Mouse (Mus musculus) cortical plate, adult 2 months (tissue): ENCODE results near the gene Ndufaf8. TPM values are rescaled to one million over a fixed set of nuclear protein-coding genes. Genes with fewer than 3 reads are reported as not detected.

Experiments
- H3K27ac ChIP-seq: fragments of 200-500 bp; 2 replicates; pipeline ENCODE4 v1.5.1; 2012; ENCODE audit warnings: low read length, control low read depth, inconsistent platforms; ENCODE audit not compliant: insufficient read depth
- H3K4me1 ChIP-seq: fragments of 200-500 bp; 2 replicates; pipeline ENCODE4 v1.6.1; 2011; ENCODE audit warnings: low read length; ENCODE audit not compliant: control insufficient read depth, insufficient read depth
- H3K4me3 ChIP-seq: fragments of 200-500 bp; 2 replicates; pipeline ENCODE4 v1.5.1; 2011; ENCODE audit warnings: mild to moderate bottlenecking, low read length, control low read depth; ENCODE audit not compliant: insufficient read depth
- CTCF ChIP-seq: fragments of 200-500 bp; IDR thresholded peaks from 2 replicates; pipeline ENCODE4 v1.5.1; 2011; ENCODE audit warnings: mild to moderate bottlenecking, control low read depth, low read length; ENCODE audit not compliant: insufficient read depth; ENCODE audit errors: extremely low read depth
- POLR2A ChIP-seq: fragments of 200-500 bp; IDR thresholded peaks from 2 replicates; pipeline ENCODE4 v1.6.1; 2011; ENCODE audit warnings: mild to moderate bottlenecking, low read length, control low read depth; ENCODE audit not compliant: insufficient read depth; ENCODE audit errors: extremely low read depth
- polyA plus RNA-seq: library from polyadenylated mRNA; depleted of rRNA; stranded (reverse); fragments of >200 nt; gene quantifications from 2 replicates; pipeline ENCODE4 v1.2.3, GENCODE M21; 2012

Ndufaf8 gene
- polyA plus RNA-seq, 1 experiment = 52.8 TPM

- TF ChIP-seq POLR2A (no peak), CTCF (no peak)
- H3K27ac ChIP-seq = no peak overlapping the region
These were observed 11.0 kb downstream of the Ndufaf8 start for GRCm38 (mm10) chr11:120109558-120110210.

GRCm38 (mm10) chr11:120110554-120110953 is 11.8 kb downstream of the Ndufaf8 start:
- H3K27ac ChIP-seq = no peak overlapping the region
- H3K4me3 ChIP-seq = no peak overlapping the region
- TF ChIP-seq POLR2A = no peak
- TF ChIP-seq CTCF = peak; percentile 36
- H3K4me1 ChIP-seq = peaks cover 2% of the 10 kb centered on the region; the same call in 1 of the 2 replicates

More at GRCm38 (mm10) chr11:120109558-120110210, 11.0 kb downstream of the Ndufaf8 start:
- Histone ChIP-seq H3K4me3 (no peak overlapping the region), H3K4me1 (peaks cover 2% of the 10 kb centered on the region; the same call in 1 of the 2 replicates)

- no peak overlapping the region for H3K27ac ChIP-seq
- peaks cover 2% of the 10 kb centered on the region; the same call in 1 of the 2 replicates for H3K4me1 ChIP-seq
- no peak for TF ChIP-seq POLR2A
- TF ChIP-seq CTCF = peak; percentile 96
- no peak overlapping the region for H3K4me3 ChIP-seq
These were observed 12.3 kb downstream of the Ndufaf8 start for GRCm38 (mm10) chr11:120111033-120111432.

GRCm38 (mm10) chr11:120112136-120112535 is 13.4 kb downstream of the Ndufaf8 start:
- no peak overlapping the region for H3K27ac ChIP-seq
- TF ChIP-seq POLR2A (no peak), CTCF (no peak)
- peaks cover 2% of the 10 kb centered on the region; the same call in 1 of the 2 replicates for H3K4me1 ChIP-seq
- no peak overlapping the region for H3K4me3 ChIP-seq

- Histone ChIP-seq H3K4me3 (no peak overlapping the region), H3K4me1 (no peaks in the 10 kb centered on the region), H3K27ac (no peak overlapping the region)
- TF ChIP-seq POLR2A = no peak
- TF ChIP-seq CTCF = no peak
These were observed 15.9 kb downstream of the Ndufaf8 start for GRCm38 (mm10) chr11:120114488-120115215.

GRCm38 (mm10) chr11:120117626-120118025 is 18.9 kb downstream of the Ndufaf8 start:
- Histone ChIP-seq H3K4me1 (no peaks in the 10 kb centered on the region; the same call in 1 of the 2 replicates), H3K27ac (no peak overlapping the region), H3K4me3 (no peak overlapping the region)
- no peak for TF ChIP-seq POLR2A
- no peak for TF ChIP-seq CTCF

DNA sequence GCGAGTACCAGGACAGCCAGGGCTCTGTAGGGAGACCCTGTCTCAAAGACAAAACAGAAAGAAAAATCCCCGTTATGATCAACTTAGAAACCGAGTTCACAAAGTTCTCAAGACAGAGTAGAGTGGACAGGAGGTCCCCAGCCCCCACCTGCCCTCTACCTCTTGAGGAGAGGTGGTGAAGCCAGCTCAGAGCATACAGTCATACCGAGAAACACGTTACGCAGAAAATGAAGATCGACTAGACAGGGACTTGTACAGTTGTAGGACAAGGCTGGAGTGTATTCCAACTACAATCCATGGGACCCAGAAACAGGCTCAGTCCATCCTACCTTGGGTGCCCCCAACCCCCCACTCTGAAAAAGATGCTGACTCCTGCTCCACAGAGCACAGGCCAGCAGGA is 20.4 kb downstream of the Ndufaf8 start:
- TF ChIP-seq CTCF = no peak
- TF ChIP-seq POLR2A = no peak

GRCm38 (mm10) chr11:120119936-120120541 is 21.3 kb downstream of the Ndufaf8 start:
- TF ChIP-seq CTCF (no peak), POLR2A (no peak)
- no peak overlapping the region for H3K27ac ChIP-seq

More for the DNA sequence above, 20.4 kb downstream of the Ndufaf8 start:
- H3K4me3 ChIP-seq = no peak overlapping the region
- no peak overlapping the region for H3K27ac ChIP-seq
- no peaks in the 10 kb centered on the region; the same call in 1 of the 2 replicates for H3K4me1 ChIP-seq

GRCm38 (mm10) chr11:120120642-120121420 is 22.1 kb downstream of the Ndufaf8 start:
- TF ChIP-seq CTCF (peak; percentile 80), POLR2A (no peak)
- no peak overlapping the region for H3K4me3 ChIP-seq
- H3K27ac ChIP-seq = no peak overlapping the region
- no peaks in the 10 kb centered on the region; the same call in 1 of the 2 replicates for H3K4me1 ChIP-seq

More at GRCm38 (mm10) chr11:120119936-120120541, 21.3 kb downstream of the Ndufaf8 start:
- no peaks in the 10 kb centered on the region; the same call in 1 of the 2 replicates for H3K4me1 ChIP-seq
- no peak overlapping the region for H3K4me3 ChIP-seq
